Mouse (Mus musculus) heart, embryonic 12.5 days (tissue): ENCODE data around the gene Tcp10c. TPM values are rescaled to one million over a fixed set of nuclear protein-coding genes. Genes with fewer than 3 reads are reported as not detected.
"Not testable (repeated sequence)": the region's sequence is repeated elsewhere in the genome, so short reads cannot be mapped to it uniquely, and the experiment has no call there.

Experiments
- ATAC-seq: fragments of 200-750 bp; cut with Nextera tagmentation; 2 replicates; pipeline ENCODE4 v1.8.0; 2017; ENCODE audit warnings: moderate TSS enrichment, moderate library complexity; ENCODE audit not compliant: insufficient number of reproducible peaks, low FRiP score
- H3K27ac ChIP-seq: fragments of 300-500 bp; sonication (generic); 2 replicates; pipeline ENCODE4 v1.5.1; 2016; ENCODE audit warnings: mild to moderate bottlenecking, moderate library complexity; ENCODE audit not compliant: poor library complexity, severe bottlenecking
- H3K27me3 ChIP-seq: fragments of 300-500 bp; sonication (generic); replicated peaks from 2 replicates; pipeline ENCODE4 v1.6.1; 2016; ENCODE audit warnings: mild to moderate bottlenecking, moderate library complexity
- H3K36me3 ChIP-seq: fragments of 300-500 bp; sonication (generic); 2 replicates; pipeline ENCODE4 v1.6.1; 2016; ENCODE audit warnings: mild to moderate bottlenecking, moderate library complexity
- H3K4me1 ChIP-seq: fragments of 300-500 bp; sonication (generic); replicated peaks from 2 replicates; pipeline ENCODE4 v1.6.1; 2016; ENCODE audit warnings: mild to moderate bottlenecking
- H3K4me2 ChIP-seq: fragments of 300-500 bp; sonication (generic); 2 replicates; pipeline ENCODE4 v1.6.1; 2016; ENCODE audit warnings: mild to moderate bottlenecking, moderate library complexity
- H3K4me3 ChIP-seq: fragments of 300-500 bp; sonication (generic); 2 replicates; pipeline ENCODE4 v1.5.1; 2016; ENCODE audit warnings: mild to moderate bottlenecking
- H3K9ac ChIP-seq: fragments of 300-500 bp; sonication (generic); 2 replicates; pipeline ENCODE4 v1.6.1; 2016; ENCODE audit warnings: mild to moderate bottlenecking, moderate library complexity
- H3K9me3 ChIP-seq: fragments of 300-500 bp; sonication (generic); replicated peaks from 2 replicates; pipeline ENCODE4 v1.6.1; 2016; ENCODE audit warnings: mild to moderate bottlenecking, moderate library complexity
- WGBS: fragments of 180-500 bp; shearing (Covaris S2); methylation state at CpG from one replicate; pipeline ENCODE4 v1.1.7; 2016; 5-methylcytosine and 5-hydroxymethylcytosine counted together
- polyA plus RNA-seq: library from polyadenylated mRNA; unstranded; fragments of >200 nt; fragmentation: Nextera tagmentation; extraction: Ambion mirVana; gene quantifications from 2 replicates; pipeline ENCODE4 v1.2.1, GENCODE M21; 2016

Tcp10c gene
- polyA plus RNA-seq, 1 experiment from 2014 or later: not detected

DNA sequence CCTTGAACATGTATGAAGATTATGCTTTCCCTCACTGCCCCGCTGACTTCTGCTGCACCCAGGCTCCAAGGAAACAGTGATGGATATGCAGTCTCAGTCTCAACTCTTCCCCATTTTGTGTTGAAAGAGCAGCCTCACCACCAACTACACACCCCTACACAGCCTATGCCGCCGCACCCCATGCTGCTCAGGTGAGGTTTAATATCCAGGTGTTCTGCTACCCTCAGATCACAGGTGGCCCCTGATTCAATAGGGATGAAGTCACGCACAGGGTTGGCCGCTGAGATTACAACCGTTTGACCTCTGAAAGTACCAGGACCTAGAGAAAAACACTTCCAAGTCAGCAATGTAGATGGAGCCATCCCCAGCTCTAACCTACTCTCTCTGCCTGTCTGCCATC lies 69.9 kb downstream of the Tcp10c start:
- 80% methylated on average over 6 of the region's 6 CpGs for WGBS
- ATAC-seq: peak; percentile 4; the same call in 1 of the 2 replicates

GRCm38 (mm10) chr17:13425694-13426093 lies 71.3 kb downstream of the Tcp10c start:
- WGBS: 64% methylated on average over 2 of the region's 5 CpGs
- H3K27ac ChIP-seq: not testable (repeated sequence)

More for the DNA sequence above, 69.9 kb downstream of the Tcp10c start:
- not testable (repeated sequence) for H3K36me3 ChIP-seq, H3K4me3 ChIP-seq, H3K27me3 ChIP-seq, H3K9ac ChIP-seq, H3K27ac ChIP-seq, H3K4me1 ChIP-seq, H3K4me2 ChIP-seq
- H3K9me3 ChIP-seq: peaks cover 23% of the 10 kb centered on the region

DNA sequence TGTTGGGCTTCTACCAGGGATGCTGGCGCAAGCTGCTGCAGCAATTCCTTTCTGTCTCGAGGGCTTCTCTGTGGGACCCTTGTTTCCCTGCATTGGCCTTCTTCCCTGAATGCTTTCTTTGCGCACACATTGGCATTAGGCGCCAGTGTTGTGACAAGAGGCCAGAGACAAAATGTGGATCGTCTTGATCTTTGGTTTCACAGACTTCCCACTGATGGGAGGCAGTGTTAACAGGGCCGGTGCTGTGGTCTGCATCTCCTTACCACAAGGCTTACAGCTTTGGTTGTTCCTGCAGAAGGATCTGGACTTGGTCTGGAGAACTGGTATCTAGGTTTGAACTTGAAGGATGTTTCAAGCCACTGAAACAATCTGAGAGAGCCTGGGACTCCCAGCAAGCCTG lies 72.1 kb downstream of the Tcp10c start:
- H3K36me3 ChIP-seq, H3K27me3 ChIP-seq, ATAC-seq, H3K4me1 ChIP-seq, H3K27ac ChIP-seq, H3K9ac ChIP-seq, H3K4me3 ChIP-seq, H3K4me2 ChIP-seq: not testable (repeated sequence)
- 82% methylated on average over 4 of the region's 6 CpGs for WGBS
- peaks cover 20% of the 10 kb centered on the region for H3K9me3 ChIP-seq

More at GRCm38 (mm10) chr17:13425694-13426093, 71.3 kb downstream of the Tcp10c start:
- H3K9ac ChIP-seq, ATAC-seq, H3K4me3 ChIP-seq, H3K4me1 ChIP-seq, H3K4me2 ChIP-seq, H3K27me3 ChIP-seq, H3K36me3 ChIP-seq: not testable (repeated sequence)
- peaks cover 23% of the 10 kb centered on the region for H3K9me3 ChIP-seq

Other genes starting within 250 kb of the Tcp10c start
- gene Unc93a, start 222.8 kb upstream of the Tcp10c start, polyA plus RNA-seq: not detected in 2 replicates
- not detected in 2 replicates for gene Smok2a, start 133.4 kb upstream of the Tcp10c start, polyA plus RNA-seq
- gene Smok2b, start 124.3 kb upstream of the Tcp10c start, polyA plus RNA-seq: not detected in 2 replicates